Mouse (Mus musculus) common myeloid progenitor, adult 5-6 weeks (primary cell): ENCODE measurements around the gene Car11. TPM values are rescaled to one million over a fixed set of nuclear protein-coding genes. Genes with fewer than 3 reads are reported as not detected.
A peak's percentile ranks its signal among the peaks of the same experiment; 100 is the strongest.
"Not testable (repeated sequence)": the region's sequence is repeated elsewhere in the genome, so short reads cannot be mapped to it uniquely, and the experiment has no call there.

Experiments
- ATAC-seq: replicated peaks from 2 replicates; pipeline ENCODE4 v1.8.0; 2016; ENCODE audit warnings: low read depth, mild to moderate bottlenecking, moderate TSS enrichment, inconsistent platforms; ENCODE audit not compliant: poor library complexity, severe bottlenecking
- total RNA-seq: library from RNA; stranded (forward); fragments of 200-1000, 187-1606 nt; gene quantifications from 2 replicates; pipeline ENCODE4 v1.2.3, GENCODE M21; 2017

Gene Car11
- total RNA-seq = not detected in 2 replicates

DNA sequence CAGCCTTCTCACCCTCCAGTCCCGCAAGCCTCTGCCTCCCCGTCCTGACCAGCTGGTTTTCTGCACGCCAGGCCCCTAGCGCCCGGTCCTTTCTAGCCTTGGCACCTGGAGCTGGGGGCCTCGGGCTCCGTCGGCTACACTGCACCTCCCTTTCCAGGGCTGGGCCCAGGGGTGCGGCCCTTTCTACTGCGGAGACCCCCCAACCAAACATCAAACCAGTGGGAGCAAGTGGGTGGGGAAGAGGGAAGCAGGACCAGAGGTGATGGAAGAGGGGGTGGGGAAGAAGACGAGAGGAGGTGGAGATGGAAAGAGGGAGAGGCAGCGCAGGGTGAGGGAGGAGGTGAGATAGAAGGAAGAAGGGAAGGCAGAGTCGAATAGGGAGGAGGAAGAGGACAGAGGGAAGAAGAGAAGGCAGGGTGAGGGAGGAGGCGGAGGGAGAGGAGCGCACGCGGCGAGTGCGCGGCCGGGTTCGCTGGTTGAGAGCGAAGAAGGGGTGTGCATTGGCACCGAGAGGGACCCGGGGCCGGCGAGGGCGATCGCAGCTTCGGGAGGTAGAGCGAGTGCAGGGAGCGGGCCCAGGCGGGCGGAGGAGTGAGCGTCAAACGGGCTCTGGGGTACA is at the start of gene Car11:
TSS of gene Car11 (plus strand) at position 321 of the 619 bp plus-strand sequence.
- ATAC-seq = no peak

- not testable (repeated sequence) for ATAC-seq
These were observed 49.2 kb upstream of the Car11 start for GRCm38 (mm10) chr7:45650484-45650883.

GRCm38 (mm10) chr7:45654424-45655047 is 45.1 kb upstream of the Car11 start:
- ATAC-seq = no peak

DNA sequence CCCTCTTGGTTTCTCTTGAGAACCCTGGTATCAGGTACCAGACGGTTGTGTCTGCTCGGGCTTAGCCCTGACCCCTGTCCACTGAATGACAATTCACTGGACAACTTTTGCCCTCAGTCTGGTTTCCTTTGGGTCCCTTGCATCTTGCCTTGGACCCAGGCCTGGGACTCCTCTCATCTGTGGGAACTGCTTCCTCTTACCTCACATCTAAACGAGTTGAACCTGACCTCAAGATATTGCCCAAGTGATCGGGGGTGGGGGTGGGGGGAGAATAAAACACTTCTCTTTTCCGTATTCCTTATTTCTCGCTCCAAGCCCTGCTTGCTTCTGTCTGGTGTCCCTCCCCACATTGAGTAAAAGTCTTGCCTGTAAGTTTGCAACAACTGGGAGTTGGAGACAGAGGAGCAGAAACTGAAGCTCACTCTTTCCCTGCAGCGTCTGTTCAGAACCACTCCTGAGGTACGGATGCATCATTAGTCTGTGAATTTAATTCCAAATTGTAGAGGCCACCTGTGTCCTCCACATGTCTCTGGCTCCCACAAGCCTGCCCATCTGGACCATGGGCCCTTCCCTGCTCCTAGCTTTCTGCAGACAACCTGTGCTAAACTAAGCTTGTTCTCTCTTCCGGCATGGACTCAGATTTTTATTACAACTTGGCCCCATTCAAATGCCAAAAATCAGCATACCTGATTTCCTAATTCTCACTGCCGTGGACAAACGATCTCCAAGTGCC is 38.7 kb upstream of the Car11 start:
- peak; percentile 85 for ATAC-seq

GRCm38 (mm10) chr7:45661702-45662101 is 37.9 kb upstream of the Car11 start:
- ATAC-seq = not testable (repeated sequence)

- ATAC-seq = no peak
These were observed 34.1 kb upstream of the Car11 start for GRCm38 (mm10) chr7:45665303-45666138.

- ATAC-seq = no peak
These were observed 33.5 kb upstream of the Car11 start, which contains the start of gene Fut2 for GRCm38 (mm10) chr7:45666161-45666560. Gene Fut2, minus strand, starts transcription at chr7:45666394.

GRCm38 (mm10) chr7:45667761-45668160 is 31.9 kb upstream of the Car11 start:
- no peak for ATAC-seq

DNA sequence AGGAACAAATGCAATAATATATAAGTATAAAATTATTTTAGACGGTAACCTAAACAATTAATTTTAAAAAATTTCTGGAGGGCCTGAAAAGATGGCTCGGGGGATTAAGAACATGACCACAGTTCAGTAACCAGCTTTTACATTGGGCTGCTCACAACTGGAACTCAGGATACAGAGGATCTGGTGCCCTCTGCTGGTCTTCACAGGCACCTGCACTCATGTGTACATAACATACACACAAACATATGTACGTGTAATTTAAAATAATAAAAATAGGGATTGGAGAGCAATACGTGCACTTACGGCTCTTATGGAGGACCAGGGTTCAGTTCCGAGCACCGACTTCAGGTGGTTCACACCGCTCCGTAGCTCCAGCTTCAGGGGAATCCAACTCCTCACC is 30.7 kb upstream of the Car11 start:
- ATAC-seq = no peak

- no peak for ATAC-seq
These were observed 21.9 kb upstream of the Car11 start for GRCm38 (mm10) chr7:45677627-45678295.

- ATAC-seq = no peak
These were observed 21.1 kb upstream of the Car11 start for GRCm38 (mm10) chr7:45678513-45678912.

DNA sequence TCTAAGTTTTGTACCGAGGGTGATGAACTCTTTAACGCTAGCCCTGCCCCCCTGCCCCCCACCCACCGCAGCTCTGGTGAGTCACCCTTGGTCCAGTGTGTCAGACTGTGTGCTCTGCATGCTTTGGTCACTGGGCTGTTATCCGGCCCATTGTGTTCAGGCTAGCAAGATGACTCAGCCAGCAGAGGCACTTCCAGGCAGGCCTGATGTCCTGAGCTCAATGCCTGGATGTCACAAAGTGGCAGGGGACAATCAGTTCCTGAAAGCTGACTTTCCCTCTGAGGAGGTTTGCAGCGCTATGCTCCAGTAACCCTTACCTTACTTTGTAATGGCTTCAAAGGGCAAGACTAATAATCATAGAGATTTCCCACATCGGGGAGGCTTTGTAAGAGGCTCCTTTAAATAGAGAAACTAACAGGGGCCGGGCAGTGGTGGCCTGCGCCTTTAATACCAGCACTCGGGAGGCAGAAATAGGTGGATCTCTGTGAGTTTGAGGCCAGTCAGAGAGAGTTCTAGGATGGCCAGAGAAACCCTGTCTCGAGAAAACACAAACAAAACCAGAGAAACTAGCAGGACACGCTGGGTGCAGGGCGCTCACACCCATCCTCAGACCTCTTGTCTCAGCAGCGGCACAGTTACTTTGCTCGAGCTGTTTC is 19.5 kb upstream of the Car11 start:
- ATAC-seq = no peak

DNA sequence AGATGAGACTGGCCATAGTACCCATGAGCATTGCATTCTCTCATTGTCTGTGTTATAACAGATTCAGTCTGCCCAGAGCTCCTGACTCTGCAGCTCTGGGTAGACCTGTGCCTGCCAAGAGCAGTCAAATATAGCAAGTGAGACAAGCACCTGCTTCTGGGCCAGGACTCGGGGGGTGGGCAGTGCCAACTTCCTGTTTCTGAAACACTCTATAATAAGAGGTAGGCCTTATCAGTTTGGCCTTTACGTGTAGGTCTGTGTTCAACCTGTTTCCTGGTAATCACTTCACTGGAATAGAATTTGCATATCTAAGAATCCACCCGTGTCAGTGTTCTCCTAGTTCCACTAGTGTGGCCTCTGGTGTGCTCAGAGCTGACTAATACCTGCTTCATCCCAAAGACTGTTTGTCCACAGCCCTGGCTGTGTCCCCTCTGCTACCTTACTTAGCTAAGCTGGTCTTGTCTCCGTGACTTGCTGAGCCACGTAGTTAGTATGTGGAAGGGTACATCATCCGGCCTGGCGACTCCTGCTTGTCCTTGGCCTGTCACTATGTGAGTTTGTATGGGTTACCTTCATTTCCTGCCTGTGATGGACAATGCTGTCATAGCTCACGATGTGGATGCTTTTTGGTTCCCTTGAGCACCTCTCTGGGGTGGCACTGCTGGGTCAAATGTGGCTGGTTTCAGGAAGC is 18.5 kb upstream of the Car11 start:
- peak; percentile 39 for ATAC-seq

DNA sequence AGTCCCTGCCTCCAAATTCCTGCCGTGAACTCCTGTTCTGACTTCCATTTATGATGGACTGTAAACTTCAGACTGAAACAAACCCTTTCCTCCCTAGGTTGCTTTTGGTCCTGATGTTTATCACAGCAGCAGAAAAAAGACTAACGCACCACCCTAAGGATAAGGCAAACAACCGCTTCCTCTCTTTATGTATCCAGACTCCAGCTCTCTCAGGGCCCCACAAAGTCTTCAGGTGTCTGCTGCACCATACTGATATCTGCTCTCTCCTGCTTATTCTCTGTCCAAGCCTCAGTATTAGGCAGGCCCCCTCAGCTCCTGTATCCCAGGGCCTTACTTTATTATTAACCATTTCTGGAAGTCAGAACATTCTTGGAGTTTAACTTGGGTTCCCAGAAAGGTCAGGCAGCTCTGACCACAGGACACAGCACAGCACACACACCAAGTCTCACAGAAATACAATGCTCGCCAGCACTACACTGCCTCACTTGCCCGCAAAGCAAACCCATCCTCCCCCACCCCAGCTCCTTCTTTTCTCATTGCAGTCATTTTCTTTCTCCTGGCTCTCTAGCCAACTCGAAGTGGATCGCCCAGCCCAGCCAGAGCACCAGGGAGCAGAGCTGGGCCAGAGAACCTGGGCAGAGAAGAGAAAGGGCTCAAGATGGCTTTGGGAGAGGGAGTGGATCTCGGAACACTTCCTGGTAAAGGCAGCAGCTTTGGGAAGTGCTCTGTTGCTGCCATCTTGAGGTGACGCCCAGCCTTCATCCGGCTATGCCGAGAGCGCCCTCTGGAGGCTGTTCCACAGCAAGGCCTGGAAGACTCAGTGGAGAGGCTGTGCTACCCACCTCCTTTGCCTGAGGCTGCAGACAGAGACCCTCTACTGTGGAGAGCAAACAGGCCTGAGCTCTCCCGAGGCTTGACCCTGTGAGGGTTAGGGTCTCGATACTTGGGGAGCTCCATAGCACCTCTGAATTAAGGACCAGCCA is 17.2 kb upstream of the Car11 start:
- peak; percentile 88 for ATAC-seq

- ATAC-seq = no peak
These were observed 16.1 kb upstream of the Car11 start, which contains the start of gene Ntn5 for GRCm38 (mm10) chr7:45683396-45684050. Gene Ntn5, plus strand, starts transcription at chr7:45684022.

DNA sequence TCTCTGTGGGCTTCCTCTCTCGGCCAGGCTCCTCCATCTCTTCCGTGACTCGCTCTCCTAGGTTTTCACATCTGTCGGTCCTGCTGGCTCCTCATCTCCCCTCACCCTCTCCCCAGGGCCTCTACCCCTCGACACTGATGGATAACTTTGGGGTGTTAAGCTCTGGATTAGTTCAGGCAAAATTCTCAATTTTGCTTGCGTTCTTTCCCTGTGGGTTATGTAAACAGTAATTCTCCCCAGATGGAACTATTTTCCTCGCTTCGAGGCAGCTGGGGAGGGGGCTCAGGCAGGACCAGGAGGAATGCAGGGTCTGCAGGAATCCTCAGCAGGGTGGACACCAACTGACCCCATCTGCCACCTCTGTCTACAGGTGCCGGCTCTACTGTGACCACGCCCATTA is 13.8 kb upstream of the Car11 start:
- no peak for ATAC-seq

GRCm38 (mm10) chr7:45686841-45687240 is 12.8 kb upstream of the Car11 start:
- no peak for ATAC-seq
